Mouse (Mus musculus) erythroblast, embryonic 14.5 days (primary cell): ENCODE measurements around the gene B3gat2.

Experiments
- GATA1 ChIP-seq: IDR thresholded peaks from 2 replicates; pipeline ENCODE4 v1.6.1; 2012; ENCODE audit warnings: low read length, inconsistent platforms, mixed read lengths
- TAL1 ChIP-seq: IDR thresholded peaks from 3 replicates; pipeline ENCODE4 v1.6.1; 2012; ENCODE audit warnings: low read length, inconsistent platforms, mixed read lengths

- TF ChIP-seq TAL1 (no peak), GATA1 (no peak)
These were observed 130.5 kb downstream of the B3gat2 start for GRCm38 (mm10) chr1:23892072-23892471.
